Mouse (Mus musculus) liver, embryonic 13.5 days (tissue): Measurements from ENCODE around the gene Pde11a. TPM values are rescaled to one million over a fixed set of nuclear protein-coding genes. Genes with fewer than 3 reads are reported as not detected.
A peak's percentile ranks its signal among the peaks of the same experiment; 100 is the strongest.

Experiments
- ATAC-seq: fragments of 200-750 bp; cut with Nextera tagmentation; 2 replicates; pipeline ENCODE4 v1.8.0; 2017; ENCODE audit warnings: low read depth, mild to moderate bottlenecking, moderate number of reproducible peaks, moderate library complexity
- DNase-seq: peaks from one replicate; pipeline ENCODE4 v3.0.0; 2022
- H3K27ac ChIP-seq: fragments of 300-500 bp; sonication (generic); 2 replicates; pipeline ENCODE4 v1.5.1; 2015; ENCODE audit warnings: moderate library complexity, mild to moderate bottlenecking, inconsistent platforms
- H3K27me3 ChIP-seq: fragments of 300-500 bp; sonication (generic); 2 replicates; pipeline ENCODE4 v1.6.1; 2015; ENCODE audit warnings: mild to moderate bottlenecking, inconsistent platforms
- H3K36me3 ChIP-seq: fragments of 300-500 bp; sonication (generic); 2 replicates; pipeline ENCODE4 v1.6.1; 2015; ENCODE audit warnings: mild to moderate bottlenecking, inconsistent platforms
- H3K4me1 ChIP-seq: fragments of 300-500 bp; sonication (generic); replicated peaks from 2 replicates; pipeline ENCODE4 v1.6.1; 2015; ENCODE audit warnings: inconsistent platforms
- H3K4me2 ChIP-seq: fragments of 300-500 bp; sonication (generic); 2 replicates; pipeline ENCODE4 v1.6.1; 2015; ENCODE audit warnings: inconsistent platforms, mild to moderate bottlenecking, moderate library complexity
- H3K4me3 ChIP-seq: fragments of 300-500 bp; sonication (generic); replicated peaks from 2 replicates; pipeline ENCODE4 v1.5.1; 2015; ENCODE audit warnings: mild to moderate bottlenecking, inconsistent platforms
- H3K9ac ChIP-seq: fragments of 300-500 bp; sonication (generic); 2 replicates; pipeline ENCODE4 v1.6.1; 2015; ENCODE audit warnings: mild to moderate bottlenecking, inconsistent platforms
- H3K9me3 ChIP-seq: fragments of 300-500 bp; sonication (generic); replicated peaks from 2 replicates; pipeline ENCODE4 v1.6.1; 2016; ENCODE audit warnings: inconsistent platforms
- WGBS: fragments of 180-500 bp; shearing (Covaris S2); methylation state at CpG from one replicate; pipeline ENCODE4 v1.1.7; 2015; ENCODE audit not compliant: insufficient replicate concordance; 5-methylcytosine and 5-hydroxymethylcytosine counted together
- polyA plus RNA-seq: library from polyadenylated mRNA; unstranded; fragments of >200 nt; fragmentation: Nextera tagmentation; extraction: Ambion mirVana; gene quantifications from 2 replicates; pipeline ENCODE4 v1.2.1, GENCODE M21; 2015

The Pde11a gene
- polyA plus RNA-seq, 1 experiment from 2014 or later: not detected

- Histone ChIP-seq H3K9me3 (no peaks in the 10 kb centered on the region), H3K36me3 (no peaks in the 10 kb centered on the region), H3K27me3 (no peaks in the 10 kb centered on the region), H3K4me3 (no peak overlapping the region), H3K9ac (no peak overlapping the region), H3K4me1 (no peaks in the 10 kb centered on the region), H3K27ac (no peak overlapping the region), H3K4me2 (no peak overlapping the region)
- 56% methylated on average over 9 of the region's 9 CpGs for WGBS
- no peak for DNase-seq
- no peak for ATAC-seq
Measured at GRCm38 (mm10) chr2:76002899-76003298, 335.7 kb downstream of the Pde11a start.

GRCm38 (mm10) chr2:76001392-76001791 lies 337.2 kb downstream of the Pde11a start:
- Histone ChIP-seq H3K27me3 (no peaks in the 10 kb centered on the region), H3K4me2 (no peak overlapping the region), H3K9ac (no peak overlapping the region), H3K9me3 (no peaks in the 10 kb centered on the region), H3K36me3 (no peaks in the 10 kb centered on the region), H3K27ac (no peak overlapping the region), H3K4me3 (no peak overlapping the region), H3K4me1 (no peaks in the 10 kb centered on the region)
- 23% methylated on average over 8 of the region's 8 CpGs for whole genome bisulfite sequencing
- ATAC-seq (no peak), DNase-seq (no peak)

GRCm38 (mm10) chr2:75999636-76000035 lies 338.9 kb downstream of the Pde11a start:
- H3K4me1 ChIP-seq: no peaks in the 10 kb centered on the region
- H3K36me3 ChIP-seq: no peaks in the 10 kb centered on the region
- H3K9ac ChIP-seq: no peak overlapping the region
- no peak overlapping the region for H3K27ac ChIP-seq
- ATAC-seq: no peak
- no peaks in the 10 kb centered on the region for H3K27me3 ChIP-seq
- 60% methylated on average over 12 of the region's 12 CpGs for WGBS
- H3K4me3 ChIP-seq: no peak overlapping the region
- H3K9me3 ChIP-seq: no peaks in the 10 kb centered on the region
- DNase-seq: no peak
- H3K4me2 ChIP-seq: no peak overlapping the region

- Histone ChIP-seq H3K9ac (no peak overlapping the region), H3K36me3 (no peaks in the 10 kb centered on the region), H3K27ac (no peak overlapping the region), H3K27me3 (no peaks in the 10 kb centered on the region), H3K4me1 (no peaks in the 10 kb centered on the region), H3K9me3 (no peaks in the 10 kb centered on the region), H3K4me3 (no peak overlapping the region), H3K4me2 (no peak overlapping the region)
- ATAC-seq (no peak), DNase-seq (no peak)
- WGBS: 52% methylated on average over 8 of the region's 8 CpGs
Measured at GRCm38 (mm10) chr2:75998692-75999091, 339.9 kb downstream of the Pde11a start.

- ATAC-seq: no peak
Measured at GRCm38 (mm10) chr2:75997726-75998125, 340.8 kb downstream of the Pde11a start.

GRCm38 (mm10) chr2:75994841-75995240 lies 343.7 kb downstream of the Pde11a start:
- no peak for DNase-seq

More at GRCm38 (mm10) chr2:75997726-75998125, 340.8 kb downstream of the Pde11a start:
- WGBS: 49% methylated on average over 12 of the region's 12 CpGs
- Histone ChIP-seq H3K9me3 (no peaks in the 10 kb centered on the region), H3K4me3 (no peak overlapping the region), H3K36me3 (no peaks in the 10 kb centered on the region), H3K4me2 (no peak overlapping the region), H3K9ac (no peak overlapping the region), H3K27ac (no peak overlapping the region), H3K4me1 (no peaks in the 10 kb centered on the region), H3K27me3 (no peaks in the 10 kb centered on the region)
- DNase-seq: no peak

GRCm38 (mm10) chr2:75991581-75992205 lies 346.9 kb downstream of the Pde11a start:
- H3K36me3 ChIP-seq: no peaks in the 10 kb centered on the region
- H3K27me3 ChIP-seq: no peaks in the 10 kb centered on the region
- H3K4me3 ChIP-seq: no peak overlapping the region
- no peak overlapping the region for H3K4me2 ChIP-seq
- ATAC-seq (no peak), DNase-seq (no peak)
- no peak overlapping the region for H3K27ac ChIP-seq
- 54% methylated on average over 6 of the region's 6 CpGs for WGBS
- no peak overlapping the region for H3K9ac ChIP-seq
- H3K9me3 ChIP-seq: no peaks in the 10 kb centered on the region
- H3K4me1 ChIP-seq: no peaks in the 10 kb centered on the region

More at GRCm38 (mm10) chr2:75994841-75995240, 343.7 kb downstream of the Pde11a start:
- Histone ChIP-seq H3K9ac (no peak overlapping the region), H3K9me3 (no peaks in the 10 kb centered on the region), H3K4me1 (no peaks in the 10 kb centered on the region), H3K4me2 (no peak overlapping the region), H3K36me3 (no peaks in the 10 kb centered on the region), H3K27ac (no peak overlapping the region), H3K4me3 (no peak overlapping the region), H3K27me3 (no peaks in the 10 kb centered on the region)
- no peak for ATAC-seq
- WGBS: 86% methylated on average over 11 of the region's 11 CpGs

- Histone ChIP-seq H3K9ac (no peak overlapping the region), H3K4me1 (no peaks in the 10 kb centered on the region), H3K36me3 (no peaks in the 10 kb centered on the region), H3K9me3 (no peaks in the 10 kb centered on the region), H3K27me3 (no peaks in the 10 kb centered on the region), H3K4me3 (no peak overlapping the region), H3K27ac (no peak overlapping the region), H3K4me2 (peak overlapping the region; percentile 16; the same call in 1 of the 2 replicates)
- 25% methylated on average over 13 of the region's 13 CpGs for WGBS
- ATAC-seq: no peak
- DNase-seq: peak; percentile 45
Measured at GRCm38 (mm10) chr2:75990885-75991539, 347.6 kb downstream of the Pde11a start.

- Histone ChIP-seq H3K36me3 (no peaks in the 10 kb centered on the region), H3K4me2 (no peak overlapping the region), H3K27me3 (no peaks in the 10 kb centered on the region), H3K9me3 (no peaks in the 10 kb centered on the region), H3K4me1 (no peaks in the 10 kb centered on the region), H3K4me3 (no peak overlapping the region), H3K27ac (no peak overlapping the region), H3K9ac (no peak overlapping the region)
- 61% methylated on average over 4 of the region's 4 CpGs for WGBS
- DNase-seq: no peak
- ATAC-seq: no peak
Measured at GRCm38 (mm10) chr2:75989694-75990093, 348.9 kb downstream of the Pde11a start.

- Histone ChIP-seq H3K4me3 (no peak overlapping the region), H3K4me2 (no peak overlapping the region), H3K27ac (no peak overlapping the region), H3K9me3 (no peaks in the 10 kb centered on the region), H3K27me3 (no peaks in the 10 kb centered on the region), H3K36me3 (no peaks in the 10 kb centered on the region), H3K4me1 (no peaks in the 10 kb centered on the region), H3K9ac (no peak overlapping the region)
- 36% methylated on average over 7 of the region's 7 CpGs for WGBS
- DNase-seq (no peak), ATAC-seq (no peak)
Measured at GRCm38 (mm10) chr2:75988779-75989363, 349.7 kb downstream of the Pde11a start.

GRCm38 (mm10) chr2:75988378-75988777 lies 350.2 kb downstream of the Pde11a start:
- H3K36me3 ChIP-seq: no peaks in the 10 kb centered on the region
- 51% methylated on average over 4 of the region's 4 CpGs for WGBS
- no peak for DNase-seq
- ATAC-seq: no peak
- no peaks in the 10 kb centered on the region for H3K4me1 ChIP-seq
- no peaks in the 10 kb centered on the region for H3K9me3 ChIP-seq
- H3K9ac ChIP-seq: no peak overlapping the region
- no peaks in the 10 kb centered on the region for H3K27me3 ChIP-seq
- H3K27ac ChIP-seq: no peak overlapping the region
- H3K4me2 ChIP-seq: no peak overlapping the region
- no peak overlapping the region for H3K4me3 ChIP-seq
